ENCODE assay signal across 20 mouse cellular contexts in the genomic region with DNA sequence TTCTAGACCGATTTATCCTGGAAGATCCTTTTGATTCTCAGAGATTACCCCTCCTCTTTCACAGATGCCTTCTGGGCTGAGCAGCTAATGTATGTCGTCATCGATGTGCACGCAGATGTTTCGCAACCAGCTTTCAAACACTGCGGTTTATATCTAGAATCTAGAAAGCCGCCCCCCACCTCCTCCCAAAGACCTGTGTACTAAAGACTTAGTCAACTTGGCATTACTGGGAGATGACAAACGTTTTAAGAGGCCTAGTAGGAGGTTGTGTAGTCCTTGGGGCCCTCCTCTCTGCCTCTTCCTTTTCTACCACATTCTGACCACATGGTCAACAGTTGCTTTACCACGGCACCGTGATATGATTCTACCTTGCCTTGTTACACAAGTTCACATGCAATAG. TPM values are rescaled to one million over a fixed set of nuclear protein-coding genes. Genes with fewer than 3 reads are reported as not detected.
DNase-seq lines count a peak whose midpoint lies in the region; ATAC-seq and TF ChIP-seq lines count a peak whose summit lies in the region.
"Had no signal": no experiment of that assay in that cellular context is flagged by ENCODE, and none has a peak within 500 bp of the region (broad histone marks: within the 10 kb centered on the region; RNA-seq: fewer than 3 reads in every experiment).

No protein-coding gene starts in this region.

- no peak for ATAC-seq in forebrain, embryonic 11.5 days (replicated peaks; ENCODE audit: low FRiP score)
- ATAC-seq in forebrain, embryonic 15.5 days (replicated peaks): no peak
- ATAC-seq in kidney, embryonic 15.5 days (replicated peaks; ENCODE audit: low FRiP score): no peak

- peak; percentile 40 for DNase-seq in forebrain, embryonic 11.5 days (ENCODE audit: low spot score)
- DNase-seq in thymus, postnatal 0 days (ENCODE audit: low spot score): peak; percentile 64
- DNase-seq in thymus, adult 2 months: no peak
- DNase-seq in fat pad, adult 2 months (ENCODE audit: extremely low read depth, low read depth, low spot score): peak; percentile 23
- peak; percentile 53 for DNase-seq in thymus, postnatal 14 days
- DNase-seq in spleen, postnatal 4 days (ENCODE audit: low spot score in 2 of 2): no peak
- DNase-seq: adrenal gland, postnatal 14 days; cerebellum, adult 8-10 months; gastrocnemius, postnatal 36 days; heart, postnatal 36 days; kidney, adult 18-20 months; kidney, postnatal 14 days; right cerebral cortex, postnatal 14 days had no signal

- no peak for TF ChIP-seq POLR2A in thymus, adult 2 months (IDR thresholded peaks at IDR 0.05; ENCODE audit: control insufficient read depth, extremely low read depth, insufficient read depth, low read length, poor library complexity)

- H3K9ac ChIP-seq in forebrain, embryonic 11.5 days (ENCODE audit: low read length): no peak overlapping the region
- no peak overlapping the region for H3K9ac ChIP-seq in forebrain, embryonic 15.5 days (replicated peaks)
- no peak overlapping the region for H3K9ac ChIP-seq in kidney, embryonic 15.5 days
- H3K9ac ChIP-seq: embryonic facial prominence, embryonic 13.5 days; forebrain, embryonic 12.5 days; heart, embryonic 12.5 days had no signal

- no peak overlapping the region for H3K27ac ChIP-seq in forebrain, embryonic 11.5 days (ENCODE audit: low read depth, low read length)
- H3K27ac ChIP-seq in forebrain, embryonic 15.5 days (replicated peaks): no peak overlapping the region
- no peak overlapping the region for H3K27ac ChIP-seq in thymus, adult 2 months (ENCODE audit: control insufficient read depth, insufficient read depth, low read length)
- no peak overlapping the region for H3K27ac ChIP-seq in kidney, embryonic 15.5 days
- H3K27ac ChIP-seq: embryonic facial prominence, embryonic 13.5 days; forebrain, embryonic 12.5 days; left cerebral cortex, adult 2 months; stomach, postnatal 0 days had no signal

- WGBS in forebrain, embryonic 11.5 days: 90% methylated on average over 10 of the region's 10 CpGs
- 89% methylated on average over 10 of the region's 10 CpGs for WGBS in forebrain, embryonic 15.5 days
- WGBS in thymus, adult 2 months: 21% methylated on average over 10 of the region's 10 CpGs
- 92% methylated on average over 10 of the region's 10 CpGs for WGBS in kidney, embryonic 15.5 days

- H3K27me3 ChIP-seq in forebrain, embryonic 11.5 days (ENCODE audit: control insufficient read depth, insufficient read depth, low read length): no peaks in the 10 kb centered on the region
- 0 out of 2 replicates have a peak, but pooled peaks cover 5% of the 10 kb centered on the region for H3K27me3 ChIP-seq in forebrain, embryonic 15.5 days
- H3K27me3 ChIP-seq in thymus, adult 2 months (ENCODE audit: control insufficient read depth, insufficient read depth, low read length): no peaks in the 10 kb centered on the region
- no peaks in the 10 kb centered on the region for H3K27me3 ChIP-seq in kidney, embryonic 15.5 days
- H3K27me3 ChIP-seq: embryonic facial prominence, embryonic 13.5 days; forebrain, embryonic 12.5 days; heart, embryonic 12.5 days had no signal

- no peak for TF ChIP-seq CTCF in thymus, adult 2 months (IDR thresholded peaks at IDR 0.05; ENCODE audit: borderline replicate concordance, control insufficient read depth, extremely low read depth, insufficient read depth, low read length, poor library complexity)

- H3K4me2 ChIP-seq in forebrain, embryonic 11.5 days (ENCODE audit: low read depth, low read length, severe bottlenecking): no peak overlapping the region
- H3K4me2 ChIP-seq in forebrain, embryonic 15.5 days (replicated peaks): no peak overlapping the region
- no peak overlapping the region for H3K4me2 ChIP-seq in kidney, embryonic 15.5 days
- H3K4me2 ChIP-seq: embryonic facial prominence, embryonic 13.5 days; forebrain, embryonic 12.5 days; heart, embryonic 12.5 days had no signal

- H3K4me1 ChIP-seq in forebrain, embryonic 11.5 days (replicated peaks; ENCODE audit: control insufficient read depth, insufficient read depth, low read length): no peaks in the 10 kb centered on the region
- H3K4me1 ChIP-seq in forebrain, embryonic 15.5 days: no peaks in the 10 kb centered on the region
- H3K4me1 ChIP-seq in thymus, adult 2 months (replicated peaks; ENCODE audit: control insufficient read depth, insufficient read depth, low read length): no peaks in the 10 kb centered on the region; the same call in 1 of the 2 replicates
- H3K4me1 ChIP-seq in kidney, embryonic 15.5 days: peaks cover 14% of the 10 kb centered on the region
- H3K4me1 ChIP-seq: forebrain, embryonic 12.5 days had no signal

- H3K36me3 ChIP-seq in forebrain, embryonic 11.5 days (ENCODE audit: control insufficient read depth, insufficient read depth, low read length): no peaks in the 10 kb centered on the region
- no peaks in the 10 kb centered on the region for H3K36me3 ChIP-seq in forebrain, embryonic 15.5 days
- no peaks in the 10 kb centered on the region for H3K36me3 ChIP-seq in thymus, adult 2 months (ENCODE audit: control insufficient read depth, insufficient read depth, low read length)
- H3K36me3 ChIP-seq in kidney, embryonic 15.5 days: no peaks in the 10 kb centered on the region
- H3K36me3 ChIP-seq: embryonic facial prominence, embryonic 13.5 days; forebrain, embryonic 12.5 days; heart, embryonic 12.5 days had no signal

- H3K4me3 ChIP-seq in forebrain, embryonic 11.5 days (ENCODE audit: low read depth, low read length): no peak overlapping the region
- no peak overlapping the region for H3K4me3 ChIP-seq in forebrain, embryonic 15.5 days
- no peak overlapping the region for H3K4me3 ChIP-seq in thymus, adult 2 months (ENCODE audit: control insufficient read depth, insufficient read depth, low read length)
- H3K4me3 ChIP-seq in kidney, embryonic 15.5 days (replicated peaks): no peak overlapping the region
- H3K4me3 ChIP-seq: embryonic facial prominence, embryonic 13.5 days; forebrain, embryonic 12.5 days; heart, embryonic 12.5 days; left cerebral cortex, adult 2 months had no signal

- no peaks in the 10 kb centered on the region for H3K9me3 ChIP-seq in forebrain, embryonic 11.5 days (ENCODE audit: control insufficient read depth, low read length)
- no peaks in the 10 kb centered on the region for H3K9me3 ChIP-seq in forebrain, embryonic 15.5 days
- H3K9me3 ChIP-seq in kidney, embryonic 15.5 days (replicated peaks): no peaks in the 10 kb centered on the region
- H3K9me3 ChIP-seq: embryonic facial prominence, embryonic 13.5 days; forebrain, embryonic 12.5 days; heart, embryonic 12.5 days had no signal

RNA-seq across cellular contexts. Expression of a gene that starts 29.8 kb away (rescaled TPM):
- polyA plus RNA-seq in forebrain, embryonic 11.5 days (2014; fragmentation: Nextera tagmentation; extraction: Ambion mirVana): 1.1 and 1.3 TPM in 2 replicates
- polyA plus RNA-seq in forebrain, embryonic 15.5 days (2015; fragmentation: Nextera tagmentation; extraction: Ambion mirVana): 2.6 TPM in 2 replicates
- polyA plus RNA-seq in thymus, postnatal 0 days (2015; fragmentation: Nextera tagmentation; extraction: Ambion mirVana): 0.98 and 1.9 TPM in 2 replicates
- polyA plus RNA-seq in thymus, adult 2 months (2012; rRNA removed): 2.5 and 2.6 TPM in 2 replicates
- 0.21 and 0.31 TPM in 2 replicates for polyA plus RNA-seq in kidney, embryonic 15.5 days (2015; fragmentation: Nextera tagmentation; extraction: Ambion mirVana)

Comparison
In these comparisons a context has a peak if more than half of its experiments do, and no peak if none do; other contexts are left out.
1. DNase-seq: peak in forebrain, embryonic 11.5 days (single experiment), thymus, postnatal 0 days (single experiment), fat pad, adult 2 months (single experiment) and thymus, postnatal 14 days (single experiment); none in thymus, adult 2 months (single experiment) and spleen, postnatal 4 days (0 of 2).